Comparison of ENCODE assay signal across 11 mouse cellular contexts in genomic region chr3:27320613-27321495, GRCm38 (mm10). TPM values are rescaled to one million over a fixed set of nuclear protein-coding genes. Genes with fewer than 3 reads are reported as not detected.
DNase-seq lines count a peak whose midpoint lies in the region; ATAC-seq and TF ChIP-seq lines count a peak whose summit lies in the region.
"Had no signal": no experiment of that assay in that cellular context is flagged by ENCODE, and none has a peak within 500 bp of the region (broad histone marks: within the 10 kb centered on the region; RNA-seq: fewer than 3 reads in every experiment).

No protein-coding gene starts in this region.

- H3K36me3 ChIP-seq in liver, postnatal 0 days (replicated peaks; ENCODE audit: insufficient read depth, low read length), result no peaks in the 10 kb centered on the region
- H3K36me3 ChIP-seq: embryonic facial prominence, embryonic 13.5 days had no signal

- H3K4me2 ChIP-seq in liver, postnatal 0 days (ENCODE audit: low read depth, low read length), result no peak overlapping the region
- H3K4me2 ChIP-seq: embryonic facial prominence, embryonic 13.5 days had no signal

- no peaks in the 10 kb centered on the region for H3K9me3 ChIP-seq in liver, postnatal 0 days (ENCODE audit: low read length)
- H3K9me3 ChIP-seq: embryonic facial prominence, embryonic 13.5 days had no signal

- no peak overlapping the region for H3K9ac ChIP-seq in liver, postnatal 0 days (replicated peaks)
- H3K9ac ChIP-seq: embryonic facial prominence, embryonic 13.5 days had no signal

- ATAC-seq in liver, postnatal 0 days, result peak; percentile 38; the same call in 1 of the 2 replicates
- no peak for ATAC-seq in megakaryocyte, adult 5-6 weeks (ENCODE audit: poor library complexity, severe bottlenecking)

- peak; percentile 24 for DNase-seq in adrenal gland, adult 2 months
- no peak for DNase-seq in adrenal gland, postnatal 4 days (ENCODE audit: low spot score in 2 of 2)
- DNase-seq in liver, postnatal 0 days, result no peak
- no peak for DNase-seq in liver
- peak; percentile 29 to 60 for DNase-seq in kidney, postnatal 4 days
- no peak for DNase-seq in urinary bladder, postnatal 10 days (ENCODE audit: low spot score)
- DNase-seq in left cerebral cortex, adult 11 months (ENCODE audit: low spot score), result no peak

- H3K27ac ChIP-seq in liver, postnatal 0 days (ENCODE audit: low read depth), result no peak overlapping the region; the same call in 1 of the 2 replicates
- H3K27ac ChIP-seq: embryonic facial prominence, embryonic 13.5 days; macrophage had no signal

- 64% methylated on average over 9 of the region's 9 CpGs for WGBS in liver, postnatal 0 days (ENCODE audit: insufficient replicate concordance)

- TF ChIP-seq CTCF in liver, postnatal 0 days (IDR thresholded peaks at IDR 0.05; ENCODE audit: low read depth), result no peak

- no peak overlapping the region for H3K4me3 ChIP-seq in liver, postnatal 0 days (ENCODE audit: low read depth, low read length)
- H3K4me3 ChIP-seq: embryonic facial prominence, embryonic 13.5 days had no signal

- no peaks in the 10 kb centered on the region for H3K27me3 ChIP-seq in liver, postnatal 0 days (ENCODE audit: insufficient read depth, low read length)
- H3K27me3 ChIP-seq: embryonic facial prominence, embryonic 13.5 days had no signal

- no peak for TF ChIP-seq EP300 in liver, postnatal 0 days (IDR thresholded peaks at IDR 0.05; ENCODE audit: low read depth)

- peaks cover 3% of the 10 kb centered on the region; the same call in 1 of the 2 replicates for H3K4me1 ChIP-seq in liver, postnatal 0 days (ENCODE audit: insufficient read depth)

RNA-seq across cellular contexts. Expression of gene Tnfsf10, which starts 4.0 kb away (rescaled TPM):
- 10 to 100 TPM in 1 of 2 experiments, 1 to 10 TPM in 1; 5.1 to 14.2 TPM for total RNA-seq in adrenal gland, adult 2 months (2021)
- polyA plus RNA-seq in adrenal gland, adult 2 months (2012; rRNA removed), result 1.9 and 3.1 TPM in 2 replicates
- 10 to 100 TPM in 1 of 2 experiments, 1 to 10 TPM in 1; 9.3 to 10.2 TPM for total RNA-seq in adrenal gland, postnatal 4 days (2021)
- 0.23 and 0.37 TPM in 2 replicates for polyA plus RNA-seq in liver, postnatal 0 days (2015; fragmentation: Nextera tagmentation; extraction: Ambion mirVana)
- 1.0 and 1.1 TPM in 2 replicates for total RNA-seq in megakaryocyte, adult 5-6 weeks (2015)
- 1.5 and 1.6 TPM in 2 replicates for total RNA-seq in megakaryocyte, adult 5-6 weeks (2017)

RNA-seq across cellular contexts. Expression of gene Ghsr, which starts 50.3 kb away (rescaled TPM):
- total RNA-seq in adrenal gland, adult 2 months (2021), result not detected
- polyA plus RNA-seq in adrenal gland, adult 2 months (2012; rRNA removed), result not detected in 2 replicates
- total RNA-seq in adrenal gland, postnatal 4 days (2021), result not detected
- polyA plus RNA-seq in liver, postnatal 0 days (2015; fragmentation: Nextera tagmentation; extraction: Ambion mirVana), result not detected in 2 replicates
- total RNA-seq in megakaryocyte, adult 5-6 weeks (2015), result not detected in 2 replicates
- total RNA-seq in megakaryocyte, adult 5-6 weeks (2017), result not detected in 2 replicates
- total RNA-seq: gastrocnemius, adult 8-10 months had no signal
- polyA plus RNA-seq: embryonic facial prominence, embryonic 13.5 days; macrophage had no signal

Comparison
In these comparisons a context has a peak if more than half of its experiments do, and no peak if none do; other contexts are left out.
1. DNase-seq: peak in adrenal gland, adult 2 months (single experiment) and kidney, postnatal 4 days (2 of 2); none in adrenal gland, postnatal 4 days (0 of 2), liver, postnatal 0 days (single experiment), liver (single experiment), urinary bladder, postnatal 10 days (single experiment) and left cerebral cortex, adult 11 months (single experiment).